Mouse (Mus musculus) limb, embryonic 10.5 days (tissue): Measurements from ENCODE around the gene Gpc3. TPM values are rescaled to one million over a fixed set of nuclear protein-coding genes. Genes with fewer than 3 reads are reported as not detected.
"Not testable (repeated sequence)": the region's sequence is repeated elsewhere in the genome, so short reads cannot be mapped to it uniquely, and the experiment has no call there.

ENCODE experiments used
- DNase-seq: peaks from one replicate; pipeline ENCODE4 v3.0.0-alpha.2; 2017; ENCODE audit warnings: low spot score
- H3K27ac ChIP-seq: fragments of 300-500 bp; sonication (generic); 2 replicates; pipeline ENCODE4 v1.5.1; 2016; ENCODE audit warnings: mild to moderate bottlenecking
- H3K27me3 ChIP-seq: fragments of 300-500 bp; sonication (generic); 2 replicates; pipeline ENCODE4 v1.6.1; 2016; ENCODE audit warnings: low read depth, mild to moderate bottlenecking; ENCODE audit not compliant: poor library complexity, severe bottlenecking
- H3K36me3 ChIP-seq: fragments of 300-500 bp; sonication (generic); 2 replicates; pipeline ENCODE4 v1.6.1; 2016; ENCODE audit warnings: mild to moderate bottlenecking, moderate library complexity
- H3K4me1 ChIP-seq: fragments of 300-500 bp; sonication (generic); 2 replicates; pipeline ENCODE4 v1.6.1; 2016
- H3K4me3 ChIP-seq: fragments of 300-500 bp; sonication (generic); 2 replicates; pipeline ENCODE4 v1.5.1; 2016; ENCODE audit warnings: mild to moderate bottlenecking, moderate library complexity
- H3K9me3 ChIP-seq: fragments of 300-500 bp; sonication (generic); replicated peaks from 2 replicates; pipeline ENCODE4 v1.6.1; 2016; ENCODE audit warnings: mild to moderate bottlenecking
- WGBS: fragments of 180-500 bp; shearing (Covaris S2); methylation state at CpG from one replicate; pipeline ENCODE4 v1.1.7; 2016; 5-methylcytosine and 5-hydroxymethylcytosine counted together
- polyA plus RNA-seq: library from polyadenylated mRNA; unstranded; fragments of >200 nt; fragmentation: Nextera tagmentation; extraction: Ambion mirVana; gene quantifications from 2 replicates; pipeline ENCODE4 v1.2.1, GENCODE M21; 2016

Gene Gpc3
- polyA plus RNA-seq, 1 experiment from 2014 or later, result 1,116 TPM

DNA sequence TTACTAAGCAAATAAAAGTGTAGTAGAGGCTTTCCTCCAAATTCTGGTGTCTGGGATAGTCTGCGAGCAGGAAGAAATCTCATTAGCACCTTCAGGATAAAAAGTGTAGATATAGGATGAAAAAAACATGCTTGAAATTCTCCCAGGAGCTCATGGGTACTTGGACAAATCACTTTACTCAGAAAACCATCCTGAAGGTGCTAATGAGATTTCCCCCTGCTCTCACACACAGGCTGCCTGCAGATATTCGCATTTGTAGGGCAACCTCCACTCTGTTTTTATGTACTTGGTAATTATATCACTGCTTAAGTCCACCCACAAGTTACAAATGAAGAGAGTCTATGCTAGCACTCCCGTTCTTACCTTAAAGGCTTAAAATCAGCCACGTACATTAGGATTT lies 308.5 kb downstream of the Gpc3 start:
- Histone ChIP-seq H3K4me1 (no peaks in the 10 kb centered on the region), H3K9me3 (no peaks in the 10 kb centered on the region), H3K27ac (no peak overlapping the region), H3K4me3 (no peak overlapping the region), H3K36me3 (peaks cover 19% of the 10 kb centered on the region), H3K27me3 (peaks cover 41% of the 10 kb centered on the region)
- 91% methylated on average over 4 of the region's 4 CpGs for WGBS
- DNase-seq, result no peak

DNA sequence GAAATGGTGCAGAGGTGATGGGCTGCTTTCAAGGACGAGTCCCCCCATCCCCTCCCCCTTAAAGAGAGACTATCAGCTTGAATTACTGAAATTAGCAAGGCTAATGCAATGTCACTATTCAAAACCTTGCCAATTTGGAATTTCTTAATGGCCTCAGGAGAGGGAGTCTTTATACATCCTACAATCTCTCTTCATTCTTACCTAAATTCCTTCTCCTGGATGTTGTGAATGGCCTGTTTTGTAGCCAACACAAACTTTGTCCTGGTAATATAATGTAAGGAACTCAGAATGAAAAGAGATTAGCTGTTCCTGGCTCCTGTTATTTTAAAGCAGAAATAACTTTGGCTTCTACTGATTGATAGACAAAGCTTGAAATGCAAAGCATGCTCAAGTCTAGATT lies 325.0 kb downstream of the Gpc3 start:
- no peak overlapping the region for H3K27ac ChIP-seq
- H3K9me3 ChIP-seq, result no peaks in the 10 kb centered on the region
- DNase-seq, result no peak
- WGBS, result 58% methylated on average over 1 of the region's 1 CpGs
- H3K27me3 ChIP-seq, result peaks cover 31% of the 10 kb centered on the region; the same call in 1 of the 2 replicates
- H3K36me3 ChIP-seq, result peaks cover 9% of the 10 kb centered on the region; the same call in 1 of the 2 replicates
- H3K4me1 ChIP-seq, result no peaks in the 10 kb centered on the region
- no peak overlapping the region for H3K4me3 ChIP-seq

DNA sequence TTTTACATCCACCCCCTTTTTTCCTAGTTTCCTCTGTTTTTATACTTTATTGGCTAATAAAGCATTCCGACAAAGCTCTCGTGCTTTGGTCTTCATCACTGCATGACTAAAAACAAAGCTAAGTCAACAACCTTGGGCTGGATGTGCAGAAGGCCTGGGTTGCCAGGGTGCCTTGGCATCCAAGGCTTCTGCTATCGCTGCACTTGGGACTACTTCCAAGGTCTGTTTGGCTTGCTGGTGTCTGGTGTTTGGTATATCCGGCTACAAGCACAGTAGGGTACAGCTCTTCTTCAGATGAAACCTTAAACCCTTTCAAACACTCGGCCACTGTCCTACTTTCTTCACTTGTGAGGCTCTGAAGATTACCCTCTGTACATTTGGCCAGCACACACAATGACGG lies 325.8 kb downstream of the Gpc3 start:
- H3K36me3 ChIP-seq, result peaks cover 9% of the 10 kb centered on the region; the same call in 1 of the 2 replicates
- peaks cover 38% of the 10 kb centered on the region for H3K27me3 ChIP-seq
- H3K4me1 ChIP-seq, result no peaks in the 10 kb centered on the region
- no peak overlapping the region for H3K27ac ChIP-seq
- H3K4me3 ChIP-seq, result no peak overlapping the region
- no peak for DNase-seq
- H3K9me3 ChIP-seq, result no peaks in the 10 kb centered on the region
- 90% methylated on average over 6 of the region's 6 CpGs for WGBS

DNA sequence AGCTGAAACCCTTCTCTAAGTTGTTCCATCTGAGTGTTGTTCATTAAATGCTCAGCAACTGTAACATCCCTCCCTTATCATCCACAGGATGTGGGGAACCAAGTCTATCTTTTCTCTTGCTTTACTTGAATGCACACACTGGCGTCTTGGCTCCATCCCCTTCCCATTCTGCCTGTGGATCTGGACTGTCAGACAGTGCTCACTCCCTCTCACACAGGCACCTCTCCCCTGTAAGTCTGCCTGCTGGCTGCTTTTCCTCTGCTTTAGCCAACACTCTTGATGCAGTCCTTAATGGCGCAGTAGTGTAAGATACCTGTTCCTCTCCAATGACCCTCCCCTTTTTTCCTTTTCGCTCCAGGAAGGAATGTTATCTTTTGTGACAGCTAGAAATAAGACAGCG lies 331.7 kb downstream of the Gpc3 start:
- Histone ChIP-seq H3K36me3 (peaks cover 19% of the 10 kb centered on the region), H3K27ac (no peak overlapping the region), H3K9me3 (no peaks in the 10 kb centered on the region), H3K4me1 (no peaks in the 10 kb centered on the region), H3K4me3 (no peak overlapping the region), H3K27me3 (peaks cover 66% of the 10 kb centered on the region)
- no peak for DNase-seq
- WGBS, result 85% methylated on average over 4 of the region's 4 CpGs

DNA sequence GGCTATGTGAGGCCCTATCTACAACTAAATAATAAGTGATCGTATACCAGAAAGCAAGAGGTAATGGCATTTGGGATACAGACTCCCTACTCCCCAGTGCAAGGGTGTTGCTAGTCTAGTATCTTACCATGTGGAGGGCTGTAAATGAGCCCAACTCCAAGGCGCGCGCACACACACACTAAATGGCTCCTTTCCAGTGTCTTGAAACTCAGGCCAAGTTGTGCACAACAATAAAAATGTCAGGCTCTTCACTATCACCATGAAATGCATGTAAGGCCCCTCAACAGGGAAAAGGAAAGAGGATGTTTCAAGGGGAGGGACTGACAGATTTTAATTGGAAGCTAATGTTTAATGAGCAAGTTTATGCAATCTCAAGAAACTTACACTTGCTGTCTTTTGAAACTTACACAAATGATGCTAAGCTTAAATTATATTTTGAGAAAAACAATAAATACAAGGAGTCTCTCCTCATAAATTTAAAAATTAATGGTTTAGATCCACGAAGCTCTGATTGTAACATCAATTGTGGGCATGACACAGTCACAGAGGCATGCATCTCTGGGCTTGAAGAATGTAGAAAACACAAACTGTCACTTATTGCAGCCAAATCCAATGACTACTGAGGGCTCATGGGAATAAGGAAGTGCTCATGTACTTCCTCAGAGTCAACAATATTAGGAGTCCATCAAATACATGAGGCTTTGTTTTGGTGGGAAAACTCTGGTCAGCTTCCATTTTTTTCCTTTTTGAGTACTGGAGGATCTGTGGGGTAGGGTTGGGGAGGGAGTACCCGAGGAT lies 332.4 kb downstream of the Gpc3 start:
- Histone ChIP-seq H3K36me3 (peaks cover 18% of the 10 kb centered on the region), H3K4me3 (no peak overlapping the region), H3K27ac (no peak overlapping the region), H3K9me3 (no peaks in the 10 kb centered on the region), H3K4me1 (no peaks in the 10 kb centered on the region), H3K27me3 (peaks cover 61% of the 10 kb centered on the region)
- no peak for DNase-seq
- 86% methylated on average over 6 of the region's 6 CpGs for WGBS

DNA sequence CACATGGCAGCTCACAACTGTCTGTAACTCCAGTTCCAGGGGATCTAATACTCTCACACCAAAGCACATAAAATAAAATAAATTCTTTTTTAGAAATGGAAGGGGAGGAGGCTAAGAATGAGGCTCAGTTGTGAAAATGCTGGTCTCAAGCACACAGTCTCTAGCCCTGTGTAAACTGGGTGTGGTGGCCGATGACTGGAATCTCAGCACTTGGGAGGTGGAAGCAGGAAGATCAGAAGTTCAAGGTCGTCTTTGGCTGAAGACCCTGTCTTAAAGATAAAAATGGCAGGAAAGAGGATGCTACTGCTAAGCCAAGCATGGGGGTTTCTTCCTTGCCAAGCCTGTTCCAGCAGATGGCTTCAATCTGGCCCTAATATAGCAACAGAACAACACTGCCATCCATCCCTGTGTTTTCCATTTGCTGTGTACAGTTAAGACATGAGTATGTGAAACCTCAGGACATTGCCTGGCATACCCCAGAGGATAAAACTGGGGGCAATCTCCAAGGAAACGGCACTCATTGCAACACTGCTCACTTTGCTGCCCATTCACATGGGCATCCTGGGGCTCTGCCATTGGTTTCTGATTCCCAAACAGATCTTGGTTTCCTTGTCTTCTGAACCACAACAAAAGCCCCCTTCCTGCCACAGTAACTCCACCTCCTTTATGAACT lies 334.9 kb downstream of the Gpc3 start:
- no peak overlapping the region for H3K27ac ChIP-seq
- no peak for DNase-seq
- peaks cover 25% of the 10 kb centered on the region for H3K36me3 ChIP-seq
- no peaks in the 10 kb centered on the region for H3K9me3 ChIP-seq
- H3K4me1 ChIP-seq, result no peaks in the 10 kb centered on the region
- WGBS, result 85% methylated on average over 3 of the region's 3 CpGs
- H3K4me3 ChIP-seq, result no peak overlapping the region
- H3K27me3 ChIP-seq, result peaks cover 68% of the 10 kb centered on the region

DNA sequence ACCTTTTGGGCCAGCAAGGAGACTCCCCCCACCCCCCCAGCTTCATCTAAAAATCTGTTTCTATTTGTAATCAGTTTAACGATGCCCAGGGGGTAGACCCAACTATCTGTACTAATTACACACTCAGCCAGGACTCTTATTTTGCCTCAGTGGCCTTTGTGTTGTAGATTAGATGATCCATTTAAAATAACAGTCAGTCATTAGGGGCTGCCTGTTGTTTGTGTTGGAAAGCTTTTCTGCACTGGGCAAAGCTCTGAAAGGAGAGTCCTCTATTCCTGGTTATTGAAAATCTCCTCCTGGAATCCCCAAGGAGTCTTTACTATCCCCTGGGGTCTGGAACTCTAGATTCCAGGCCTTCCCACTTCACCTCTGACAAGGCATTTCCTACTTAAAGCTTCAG lies 336.2 kb downstream of the Gpc3 start:
- H3K9me3 ChIP-seq, result no peaks in the 10 kb centered on the region
- no peak overlapping the region for H3K27ac ChIP-seq
- H3K27me3 ChIP-seq, result peaks cover 62% of the 10 kb centered on the region
- no peak for DNase-seq
- H3K36me3 ChIP-seq, result peaks cover 31% of the 10 kb centered on the region
- no peak overlapping the region for H3K4me3 ChIP-seq
- no peaks in the 10 kb centered on the region for H3K4me1 ChIP-seq
- WGBS, result 78% methylated on average over 1 of the region's 1 CpGs

DNA sequence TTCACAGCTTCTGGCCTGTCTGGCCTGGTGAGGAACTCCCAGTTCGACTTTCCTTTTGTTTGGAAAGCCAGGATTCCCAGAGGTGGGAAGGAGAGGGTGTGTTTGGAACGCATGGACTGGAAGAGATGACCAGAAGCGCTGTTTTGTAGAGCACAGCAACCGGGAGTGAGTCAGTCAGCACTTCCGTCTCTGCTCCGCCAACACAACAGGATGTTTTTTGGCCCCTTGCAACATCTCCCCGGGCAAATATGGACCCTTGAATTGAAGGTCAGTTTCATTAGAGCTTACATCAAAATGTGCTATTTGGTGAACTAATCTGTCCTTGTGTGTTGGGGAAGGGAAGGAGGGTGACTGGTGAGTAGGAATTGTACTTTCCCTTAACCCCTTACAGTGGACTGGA lies 340.7 kb downstream of the Gpc3 start:
- Histone ChIP-seq H3K4me1 (no peaks in the 10 kb centered on the region), H3K36me3 (peaks cover 33% of the 10 kb centered on the region), H3K27ac (no peak overlapping the region), H3K27me3 (peaks cover 52% of the 10 kb centered on the region), H3K9me3 (no peaks in the 10 kb centered on the region), H3K4me3 (no peak overlapping the region)
- no peak for DNase-seq
- WGBS, result 88% methylated on average over 7 of the region's 7 CpGs

DNA sequence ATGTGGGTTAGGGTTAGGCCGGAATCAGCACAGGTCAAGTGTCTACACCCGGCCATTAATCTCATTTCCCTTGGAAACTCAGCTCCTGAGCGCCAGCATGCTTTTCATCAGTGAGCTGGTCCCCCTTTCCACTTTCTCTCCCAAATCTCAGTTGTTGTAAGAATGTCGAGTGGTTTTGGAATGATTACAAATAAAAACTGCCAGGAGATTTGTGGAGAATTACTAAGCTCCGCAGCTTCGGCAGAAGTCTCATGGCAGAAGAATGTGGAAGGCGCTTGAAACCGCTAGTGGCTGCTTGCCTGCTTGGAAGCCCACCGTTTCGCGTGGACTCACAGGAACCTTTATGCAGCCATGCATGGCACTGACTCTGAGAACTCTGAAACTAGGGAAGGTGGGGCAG lies 351.8 kb downstream of the Gpc3 start:
- Histone ChIP-seq H3K4me3 (no peak overlapping the region), H3K9me3 (no peaks in the 10 kb centered on the region), H3K36me3 (no peaks in the 10 kb centered on the region), H3K4me1 (peaks cover 3% of the 10 kb centered on the region; the same call in 1 of the 2 replicates), H3K27me3 (peaks cover 58% of the 10 kb centered on the region), H3K27ac (no peak overlapping the region)
- WGBS, result 68% methylated on average over 11 of the region's 11 CpGs
- DNase-seq, result no peak

DNA sequence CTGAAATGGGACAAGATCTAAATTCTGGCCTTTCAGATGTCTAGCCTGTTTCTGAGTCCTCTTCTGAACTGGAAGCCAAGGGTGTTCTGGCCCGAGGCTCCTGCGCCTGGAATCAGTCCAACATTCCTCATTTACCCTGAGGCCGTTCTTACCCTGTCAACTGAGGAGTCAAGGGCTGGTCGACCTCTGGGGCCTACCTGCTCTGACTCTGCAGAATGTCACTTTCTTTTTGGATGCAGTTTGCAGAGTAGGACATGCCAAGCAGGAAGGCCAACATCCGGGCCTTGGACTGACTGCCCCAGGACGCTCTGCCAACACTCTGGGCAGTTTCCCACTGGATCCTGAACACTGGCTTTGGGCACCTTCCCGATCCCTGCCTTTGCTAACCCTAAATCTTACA lies 352.2 kb downstream of the Gpc3 start:
- no peaks in the 10 kb centered on the region for H3K36me3 ChIP-seq
- peaks cover 58% of the 10 kb centered on the region for H3K27me3 ChIP-seq
- WGBS, result 62% methylated on average over 7 of the region's 7 CpGs
- H3K9me3 ChIP-seq, result no peaks in the 10 kb centered on the region
- DNase-seq, result no peak
- H3K4me3 ChIP-seq, result no peak overlapping the region
- no peak overlapping the region for H3K27ac ChIP-seq
- peaks cover 3% of the 10 kb centered on the region; the same call in 1 of the 2 replicates for H3K4me1 ChIP-seq

DNA sequence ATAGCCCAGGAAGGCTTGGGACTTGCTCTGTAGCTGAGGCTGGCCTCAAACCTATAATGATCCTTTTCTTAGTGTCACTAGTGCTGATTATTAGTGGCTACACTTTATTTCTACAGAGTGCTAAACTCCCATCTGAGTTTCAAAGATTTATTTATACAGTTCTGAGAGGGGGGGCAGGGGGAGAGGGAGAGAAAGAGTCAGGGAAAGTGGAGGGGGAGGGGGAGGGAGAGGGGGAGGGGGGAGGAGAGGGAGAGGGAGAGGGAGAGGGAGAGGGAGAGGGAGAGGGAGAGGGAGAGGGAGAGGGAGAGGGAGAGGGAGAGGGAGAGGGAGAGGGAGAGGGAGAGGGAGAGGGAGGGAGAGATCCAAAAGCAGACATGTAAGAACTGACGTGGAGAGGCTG lies 354.0 kb downstream of the Gpc3 start:
- H3K9me3 ChIP-seq, H3K36me3 ChIP-seq, DNase-seq, H3K27ac ChIP-seq, H3K4me1 ChIP-seq, H3K4me3 ChIP-seq: not testable (repeated sequence)
- WGBS, result 55% methylated on average over 1 of the region's 1 CpGs
- peaks cover 53% of the 10 kb centered on the region for H3K27me3 ChIP-seq

DNA sequence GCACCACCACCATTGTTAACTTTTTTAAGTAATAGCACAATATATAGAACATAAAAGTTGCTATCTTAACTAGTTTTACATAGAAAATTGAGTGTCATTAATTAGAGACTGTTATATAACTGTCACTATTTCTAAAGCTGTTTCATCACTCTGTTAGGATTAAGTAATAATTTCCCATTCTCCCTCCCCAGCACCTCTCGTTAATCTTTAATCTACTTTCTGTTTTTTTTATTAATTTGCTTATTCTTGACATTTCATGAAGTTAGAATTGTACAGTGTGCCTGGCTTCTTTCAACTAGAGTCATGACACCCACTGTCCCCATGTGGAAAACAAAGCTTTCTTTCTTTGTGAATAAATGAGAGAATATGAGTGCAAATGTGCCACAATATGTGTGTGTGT lies 359.2 kb downstream of the Gpc3 start:
- no peaks in the 10 kb centered on the region for H3K4me1 ChIP-seq
- H3K9me3 ChIP-seq, result no peaks in the 10 kb centered on the region
- H3K27ac ChIP-seq, result no peak overlapping the region
- WGBS, result 84% methylated on average over 1 of the region's 1 CpGs
- peaks cover 44% of the 10 kb centered on the region for H3K27me3 ChIP-seq
- H3K4me3 ChIP-seq, result no peak overlapping the region
- H3K36me3 ChIP-seq, result no peaks in the 10 kb centered on the region
- DNase-seq, result no peak

DNA sequence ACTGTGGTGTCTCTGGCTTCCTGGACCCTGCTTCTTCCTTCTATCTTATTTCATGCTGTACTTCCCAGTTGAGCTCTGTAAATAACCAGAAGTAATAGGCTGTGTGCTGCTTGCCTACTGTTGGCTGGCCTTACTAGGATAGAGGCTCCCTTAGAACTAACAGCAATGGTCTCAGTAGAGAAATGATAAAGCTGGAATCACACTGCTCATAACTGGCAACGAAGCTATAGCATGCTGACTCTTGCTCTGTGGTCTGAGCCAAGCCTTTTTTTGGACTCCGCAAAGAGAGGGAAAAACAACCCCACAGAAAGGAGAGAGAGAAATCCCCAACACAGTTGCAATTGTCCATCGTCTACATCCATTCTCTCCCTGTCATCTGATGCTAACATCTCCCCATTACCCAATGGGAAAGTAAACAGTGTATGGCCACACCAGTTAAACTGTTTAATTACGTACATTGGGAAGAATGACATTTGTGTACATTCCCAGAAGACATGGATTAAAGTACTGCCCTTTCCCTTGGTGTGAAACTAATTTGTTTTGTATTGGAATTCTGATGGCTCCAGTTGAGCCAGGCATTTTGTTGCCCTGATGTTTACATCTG lies 368.0 kb downstream of the Gpc3 start:
- Histone ChIP-seq H3K4me3 (no peak overlapping the region), H3K27me3 (peaks cover 53% of the 10 kb centered on the region), H3K9me3 (no peaks in the 10 kb centered on the region), H3K27ac (no peak overlapping the region), H3K36me3 (no peaks in the 10 kb centered on the region), H3K4me1 (no peaks in the 10 kb centered on the region)
- 85% methylated on average over 4 of the region's 4 CpGs for WGBS
- no peak for DNase-seq
